Mouse (Mus musculus) G1E (cell line): ENCODE data around the gene Ubr2.

Experiments
- CTCF ChIP-seq: IDR thresholded peaks from 2 replicates; pipeline ENCODE4 v1.5.1; 2012; ENCODE audit warnings: low read depth, low read length, inconsistent platforms, mixed read lengths
- POLR2AphosphoS5 ChIP-seq: IDR thresholded peaks from 2 replicates; pipeline ENCODE4 v1.6.1; 2012; ENCODE audit warnings: low read depth, low read length, inconsistent platforms; ENCODE audit not compliant: insufficient replicate concordance

GRCm38 (mm10) chr17:46987631-46988030, 22.7 kb downstream of the Ubr2 start:
- no peak for TF ChIP-seq CTCF
- TF ChIP-seq POLR2AphosphoS5 = no peak
